Mouse (Mus musculus) frontal cortex, postnatal 36 days (tissue): ENCODE results near the gene Mptx2.
A peak's percentile ranks its signal among the peaks of the same experiment; 100 is the strongest.
"Not testable (repeated sequence)": the region's sequence is repeated elsewhere in the genome, so short reads cannot be mapped to it uniquely, and the experiment has no call there.

Experiments
- DNase-seq, 2 experiments: peaks; one replicate each; pipeline ENCODE4 v3.0.0; 2022; ENCODE audit warnings: low spot score in 2 of 2

The Mptx2 gene

GRCm38 (mm10) chr1:173277677-173278076 is at the start of gene Mptx2:
TSS of gene Mptx2 (minus strand) at chr1:173277777.
- no peak for DNase-seq

- DNase-seq = no peak
Observed at GRCm38 (mm10) chr1:173326552-173326951, 49.0 kb upstream of the Mptx2 start.

- no peak for DNase-seq
Observed at GRCm38 (mm10) chr1:173325395-173325794, 47.8 kb upstream of the Mptx2 start.

GRCm38 (mm10) chr1:173324961-173325360 is 47.4 kb upstream of the Mptx2 start:
- no peak for DNase-seq

- peak in 1 of 2 experiments; percentile 64 for DNase-seq
Observed at GRCm38 (mm10) chr1:173323839-173324585, 46.4 kb upstream of the Mptx2 start.

- DNase-seq = no peak
Observed at GRCm38 (mm10) chr1:173322249-173322627, 44.7 kb upstream of the Mptx2 start.

- DNase-seq = no peak
Observed at GRCm38 (mm10) chr1:173321593-173322248, 44.1 kb upstream of the Mptx2 start.

- DNase-seq = no peak
Observed at GRCm38 (mm10) chr1:173317925-173318477, 40.4 kb upstream of the Mptx2 start.

GRCm38 (mm10) chr1:173315725-173316124 is 38.1 kb upstream of the Mptx2 start:
- DNase-seq = no peak

- not testable (repeated sequence) for DNase-seq
Observed at GRCm38 (mm10) chr1:173313535-173314050, 36.0 kb upstream of the Mptx2 start.

- DNase-seq = not testable (repeated sequence)
Observed at GRCm38 (mm10) chr1:173302795-173303194, 25.2 kb upstream of the Mptx2 start.

GRCm38 (mm10) chr1:173265701-173266100 is 11.9 kb downstream of the Mptx2 start, which contains the start of gene Olfr418:
TSS of gene Olfr418 (plus strand) at chr1:173266001.
- DNase-seq = no peak

GRCm38 (mm10) chr1:173249888-173250287 is 27.7 kb downstream of the Mptx2 start:
- DNase-seq = no peak

GRCm38 (mm10) chr1:173237004-173237403 is 40.6 kb downstream of the Mptx2 start:
- not testable (repeated sequence) for DNase-seq

- no peak for DNase-seq
Observed at GRCm38 (mm10) chr1:173227081-173227480, 50.5 kb downstream of the Mptx2 start, which contains the start of gene Fcer1a. TSS of gene Fcer1a (minus strand) at chr1:173227214.
